Mouse (Mus musculus): ENCODE data around the gene Prm1. TPM values are rescaled to one million over a fixed set of nuclear protein-coding genes. Genes with fewer than 3 reads are reported as not detected.

The Prm1 gene
- total and polyA plus RNA-seq, 3 experiments: not detected

DNA sequence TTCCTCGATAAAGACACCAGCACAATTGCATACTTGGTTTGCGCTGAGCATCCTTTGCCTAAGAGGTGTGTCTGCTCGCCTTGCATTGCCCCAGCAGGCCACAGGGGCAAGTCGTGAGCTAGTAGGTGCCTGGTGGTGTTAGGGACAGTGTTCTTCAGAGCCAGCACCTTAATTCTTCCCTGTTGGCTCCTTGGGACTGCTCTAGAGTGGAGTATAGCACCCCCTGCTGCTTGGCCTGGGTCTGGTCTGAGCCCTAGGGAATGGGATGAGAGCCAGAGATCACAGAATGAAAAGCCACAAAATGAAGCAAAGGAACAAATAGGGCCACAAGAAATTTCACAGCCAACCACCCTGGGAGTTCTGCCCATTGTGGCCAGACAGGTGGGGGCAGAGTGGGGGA, 40.9 kb upstream of the Prm1 start:
- no peak overlapping the region for H3K27ac ChIP-seq (ENCODE audit: insufficient read depth, low read depth)
- H3K27me3 ChIP-seq (replicated peaks): no peaks in the 10 kb centered on the region
- H3K79me2 ChIP-seq (replicated peaks; ENCODE audit: control insufficient read depth, extremely low read depth, insufficient read depth, poor library complexity, severe bottlenecking): no peaks in the 10 kb centered on the region
- in situ Hi-C loops (cut with MboI; ENCODE audit: low pct_ligation_motif_present, low pct_unique_long_range_greater_than_20kb, low sequenced_read_pairs): loop anchor here (5.0 kb wide), 1 partner anchor 269 kb away; no protein-coding TSS in a partner anchor
- H3K9me3 ChIP-seq (replicated peaks; ENCODE audit: low read length): no peaks in the 10 kb centered on the region
- H3K4me3 ChIP-seq (replicated peaks in 1 of 3; ENCODE audit: low read depth in 2 of 3, low read length in 2 of 3, poor library complexity in 1 of 3): no peak overlapping the region
- H3K9ac ChIP-seq (ENCODE audit: insufficient read depth, low read depth): no peak overlapping the region
- peak; percentile 84 for DNase-seq (ENCODE audit: extremely low read depth)
- H3K4me1 ChIP-seq (ENCODE audit: control insufficient read depth in 1 of 2, insufficient read depth in 2 of 2): peaks cover 10 to 47% of the 10 kb centered on the region in 2 experiments
- no peak overlapping the region for H3K4me2 ChIP-seq (ENCODE audit: insufficient read depth, low read depth, poor library complexity, severe bottlenecking)
- dilution Hi-C loops (cut with MboI; ENCODE audit: extremely low pct_ligation_motif_present, extremely low pct_unique_long_range_greater_than_20kb, low sequenced_read_pairs): no loop called here
- peaks cover 0 to 22% of the 10 kb centered on the region in 2 experiments for H3K36me3 ChIP-seq (replicated peaks in 1 of 2; ENCODE audit: control insufficient read depth in 1 of 2, insufficient read depth in 1 of 2, low read length in 1 of 2)
- no peak for TF ChIP-seq CHD1 (IDR thresholded peaks at IDR 0.05; ENCODE audit: low read depth, low read length)
- peak; percentile 96 for TF ChIP-seq SMC3 (IDR thresholded peaks at IDR 0.05; ENCODE audit: low read depth, low read length)
- TF ChIP-seq IRF4 (IDR thresholded peaks at IDR 0.05; ENCODE audit: low read depth, low read length): peak; percentile 58; the same call in 1 of the 2 replicates
- TF ChIP-seq ZMIZ1 (IDR thresholded peaks at IDR 0.05; ENCODE audit: low read depth, low read length): no peak
- peak; percentile 89 for TF ChIP-seq RAD21 (IDR thresholded peaks at IDR 0.05; ENCODE audit: low read depth, low read length)
- peak; percentile 76 to 97 for TF ChIP-seq CTCF (conservative IDR thresholded peaks at IDR 0.05 in 1 of 2, IDR thresholded peaks at IDR 0.05 in 1 of 2; ENCODE audit: low read depth in 2 of 2, low read length in 2 of 2)
- TF ChIP-seq KAT2A (IDR thresholded peaks at IDR 0.05; ENCODE audit: insufficient replicate concordance, low read length): no peak
- TF ChIP-seq CHD2 (IDR thresholded peaks at IDR 0.05; ENCODE audit: low read length): no peak
- peak; percentile 71 for TF ChIP-seq ZC3H11A (IDR thresholded peaks at IDR 0.05; ENCODE audit: low read depth, low read length)
- no peak for TF ChIP-seq TCF12 (IDR thresholded peaks at IDR 0.05; ENCODE audit: low read depth, low read length)
- TF ChIP-seq MEF2A (IDR thresholded peaks at IDR 0.05; ENCODE audit: borderline replicate concordance, low read depth, low read length): no peak; the same call in 1 of the 2 replicates
- TF ChIP-seq BHLHE40 (IDR thresholded peaks at IDR 0.05; ENCODE audit: low read depth, low read length): no peak
- no peak for TF ChIP-seq MAX (IDR thresholded peaks at IDR 0.05; ENCODE audit: low read length)
- TF ChIP-seq NRF1 (IDR thresholded peaks at IDR 0.05; ENCODE audit: low read depth, low read length): 0 out of 2 replicates have a peak, but pooled peaks have one; percentile 38
- TF ChIP-seq NELFE (IDR thresholded peaks at IDR 0.05; ENCODE audit: low read depth, low read length): peak; percentile 46; the same call in 1 of the 2 replicates
- no peak for TF ChIP-seq POLR2AphosphoS2 (IDR thresholded peaks at IDR 0.05; ENCODE audit: low read depth, low read length)
- peak; percentile 27; the same call in 1 of the 2 replicates for TF ChIP-seq ELF1 (IDR thresholded peaks at IDR 0.05; ENCODE audit: low read depth, low read length)

DNA sequence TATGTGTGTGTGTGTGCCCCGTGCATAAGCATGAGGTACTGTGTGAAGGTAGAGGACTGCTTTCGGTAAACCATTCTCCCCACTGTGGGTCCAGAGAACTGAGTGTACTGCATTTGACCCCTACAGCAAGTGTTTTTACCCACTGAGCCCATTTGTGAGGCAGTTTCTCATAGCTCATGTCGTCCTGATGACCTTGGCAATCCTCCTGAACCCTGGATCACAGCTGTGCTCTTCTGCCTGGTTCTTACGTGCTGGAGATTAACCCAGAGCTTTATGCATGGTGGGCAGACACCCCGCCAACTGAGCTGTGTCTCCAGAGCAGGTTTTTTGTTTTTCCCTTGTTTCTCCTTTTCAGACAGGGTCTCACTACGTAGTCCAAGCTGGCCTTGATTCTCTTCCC, 40.3 kb upstream of the Prm1 start:
- H3K4me2 ChIP-seq (ENCODE audit: insufficient read depth, low read depth, poor library complexity, severe bottlenecking): no peak overlapping the region
- peaks cover 10 to 47% of the 10 kb centered on the region in 2 experiments for H3K4me1 ChIP-seq (ENCODE audit: control insufficient read depth in 1 of 2, insufficient read depth in 2 of 2)
- no peaks in the 10 kb centered on the region for H3K9me3 ChIP-seq (replicated peaks; ENCODE audit: low read length)
- no peak for TF ChIP-seq CTCF (conservative IDR thresholded peaks at IDR 0.05 in 1 of 2, IDR thresholded peaks at IDR 0.05 in 1 of 2; ENCODE audit: low read depth in 2 of 2, low read length in 2 of 2)
- no peak for TF ChIP-seq IRF4 (IDR thresholded peaks at IDR 0.05; ENCODE audit: low read depth, low read length)
- no peak for TF ChIP-seq TBP (conservative IDR thresholded peaks at IDR 0.05; ENCODE audit: low read depth, low read length)
- TF ChIP-seq EP300 (IDR thresholded peaks at IDR 0.05; ENCODE audit: low read length): no peak
- TF ChIP-seq MXI1 (IDR thresholded peaks at IDR 0.05; ENCODE audit: low read depth, low read length): no peak
- TF ChIP-seq ELF1 (IDR thresholded peaks at IDR 0.05; ENCODE audit: low read depth, low read length): no peak
- TF ChIP-seq MYC (IDR thresholded peaks at IDR 0.05; ENCODE audit: low read depth, low read length): no peak
- TF ChIP-seq ZKSCAN1 (IDR thresholded peaks at IDR 0.05; ENCODE audit: borderline replicate concordance, low read depth, low read length): no peak
- no peak for TF ChIP-seq PAX5 (IDR thresholded peaks at IDR 0.05; ENCODE audit: low read length)
- TF ChIP-seq RAD21 (IDR thresholded peaks at IDR 0.05; ENCODE audit: low read depth, low read length): no peak
- no peak for TF ChIP-seq ZC3H11A (IDR thresholded peaks at IDR 0.05; ENCODE audit: low read depth, low read length)
- no peak for TF ChIP-seq MAFK (IDR thresholded peaks at IDR 0.05; ENCODE audit: insufficient replicate concordance, low read length)
- no peak for TF ChIP-seq JUN (IDR thresholded peaks at IDR 0.05; ENCODE audit: insufficient read depth, low read depth, low read length)
- TF ChIP-seq SIN3A (IDR thresholded peaks at IDR 0.05; ENCODE audit: low read length): no peak
- TF ChIP-seq MAZ (IDR thresholded peaks at IDR 0.05; ENCODE audit: low read depth, low read length): no peak
- dilution Hi-C loops (cut with MboI; ENCODE audit: extremely low pct_ligation_motif_present, extremely low pct_unique_long_range_greater_than_20kb, low sequenced_read_pairs) (no loop called here), in situ Hi-C loops (cut with MboI; ENCODE audit: low pct_ligation_motif_present, low pct_unique_long_range_greater_than_20kb, low sequenced_read_pairs) (loop anchor here (5.0 kb wide), 1 partner anchor 269 kb away; no protein-coding TSS in a partner anchor)
- DNase-seq (ENCODE audit: extremely low read depth): no peak
- H3K36me3 ChIP-seq (replicated peaks in 1 of 2; ENCODE audit: control insufficient read depth in 1 of 2, insufficient read depth in 1 of 2, low read length in 1 of 2): peaks cover 4 to 26% of the 10 kb centered on the region in 2 experiments
- H3K27ac ChIP-seq (ENCODE audit: insufficient read depth, low read depth): no peak overlapping the region
- no peak overlapping the region for H3K4me3 ChIP-seq (replicated peaks in 1 of 3; ENCODE audit: low read depth in 2 of 3, low read length in 2 of 3, poor library complexity in 1 of 3)
- no peaks in the 10 kb centered on the region for H3K79me2 ChIP-seq (replicated peaks; ENCODE audit: control insufficient read depth, extremely low read depth, insufficient read depth, poor library complexity, severe bottlenecking)
- H3K9ac ChIP-seq (ENCODE audit: insufficient read depth, low read depth): no peak overlapping the region
- no peaks in the 10 kb centered on the region for H3K27me3 ChIP-seq (replicated peaks)
